Mouse (Mus musculus): ENCODE measurements around the gene Fau. TPM values are rescaled to one million over a fixed set of nuclear protein-coding genes. Genes with fewer than 3 reads are reported as not detected.
A peak's percentile ranks its signal among the peaks of the same experiment; 100 is the strongest.

Fau gene
- total and polyA plus RNA-seq, 3 experiments, result 2,986 to 5,712 (median 3,086) TPM

DNA sequence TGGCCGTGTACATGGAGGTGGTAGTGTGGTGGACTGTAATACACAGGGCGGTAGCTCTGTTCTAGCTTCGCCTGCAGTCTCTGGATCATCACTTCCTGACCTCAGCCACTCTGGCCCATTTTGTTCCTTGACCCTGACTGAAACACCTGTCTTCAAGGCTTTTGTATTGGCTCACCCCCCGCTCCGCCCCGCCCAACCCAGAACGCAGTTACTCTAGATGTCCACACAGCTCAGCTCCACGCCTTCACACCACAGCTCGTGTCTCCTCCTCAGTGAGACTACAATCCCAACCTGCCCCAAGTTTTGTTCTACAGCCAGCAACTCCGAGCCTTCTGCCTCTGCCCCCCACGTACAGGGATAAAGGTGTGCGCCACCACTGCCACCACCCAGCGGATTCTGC is 31.2 kb downstream of the Fau start:
- TF ChIP-seq POLR2AphosphoS5 (IDR thresholded peaks at IDR 0.05; ENCODE audit: insufficient replicate concordance, low read depth, low read length), result no peak
- TF ChIP-seq GATA1 (IDR thresholded peaks at IDR 0.05; ENCODE audit: borderline replicate concordance, low read length), result no peak
- peaks cover 69% of the 10 kb centered on the region for H3K4me1 ChIP-seq (ENCODE audit: insufficient read depth, low read depth, low read length)
- H3K9me3 ChIP-seq (replicated peaks), result no peaks in the 10 kb centered on the region
- ATAC-seq (ENCODE audit: extremely low read depth, insufficient number of reproducible peaks, low FRiP score, poor library complexity, severe bottlenecking) (no peak), DNase-seq (ENCODE audit: low spot score) (no peak)
- H3K4me3 ChIP-seq (ENCODE audit: low read depth, low read length), result no peak overlapping the region
- H3K36me3 ChIP-seq (replicated peaks), result peaks cover 84% of the 10 kb centered on the region
- no peaks in the 10 kb centered on the region for H3K27me3 ChIP-seq (ENCODE audit: insufficient read depth, low read length)

DNA sequence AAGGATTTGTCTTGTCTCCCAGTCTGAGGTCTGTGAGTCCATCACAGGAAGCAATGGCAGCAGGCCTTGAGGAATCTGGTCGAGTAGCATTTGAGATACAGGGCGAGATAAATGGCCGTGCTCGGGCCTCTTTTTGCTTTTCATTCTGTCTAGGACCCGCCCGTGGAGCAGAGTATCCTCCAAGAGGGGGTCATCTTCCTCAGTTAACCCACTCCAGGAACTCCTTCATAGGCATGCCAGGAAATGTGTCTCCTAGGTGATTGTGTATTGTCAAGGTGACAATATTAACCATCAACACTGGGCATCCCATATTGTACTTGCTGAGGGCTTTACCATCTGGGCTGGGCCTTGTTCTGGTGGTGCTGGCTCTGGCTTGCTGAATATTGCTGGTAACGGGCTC is 36.5 kb downstream of the Fau start, which contains the start of gene AC131692.1:
AC131692.1 (plus strand) TSS at position 301 of the 400 bp plus-strand sequence.
- TF ChIP-seq CTCF (IDR thresholded peaks at IDR 0.05; ENCODE audit: low read depth, low read length), result no peak
- TF ChIP-seq GATA1 (IDR thresholded peaks at IDR 0.05; ENCODE audit: borderline replicate concordance, low read length), result no peak
- no peak for TF ChIP-seq TAL1 (conservative IDR thresholded peaks at IDR 0.05; ENCODE audit: low read depth, low read length)
- no peak for TF ChIP-seq POLR2AphosphoS5 (IDR thresholded peaks at IDR 0.05; ENCODE audit: insufficient replicate concordance, low read depth, low read length)
- no peak for TF ChIP-seq GATA2 (IDR thresholded peaks at IDR 0.05; ENCODE audit: borderline replicate concordance, low read depth, low read length)
- DNase-seq (ENCODE audit: low spot score), result no peak
- no peak within 1 kb of the TSS for H3K4me3 ChIP-seq (ENCODE audit: low read depth, low read length)
- no peak for ATAC-seq (ENCODE audit: extremely low read depth, insufficient number of reproducible peaks, low FRiP score, poor library complexity, severe bottlenecking)
- H3K9me3 ChIP-seq (replicated peaks), result no peaks in the 10 kb centered on the region
- peaks cover 98% of the 10 kb centered on the region for H3K36me3 ChIP-seq (replicated peaks)
- H3K27me3 ChIP-seq (ENCODE audit: insufficient read depth, low read length), result no peaks in the 10 kb centered on the region
- H3K4me1 ChIP-seq (ENCODE audit: insufficient read depth, low read depth, low read length), result peaks cover 31% of the 10 kb centered on the region

DNA sequence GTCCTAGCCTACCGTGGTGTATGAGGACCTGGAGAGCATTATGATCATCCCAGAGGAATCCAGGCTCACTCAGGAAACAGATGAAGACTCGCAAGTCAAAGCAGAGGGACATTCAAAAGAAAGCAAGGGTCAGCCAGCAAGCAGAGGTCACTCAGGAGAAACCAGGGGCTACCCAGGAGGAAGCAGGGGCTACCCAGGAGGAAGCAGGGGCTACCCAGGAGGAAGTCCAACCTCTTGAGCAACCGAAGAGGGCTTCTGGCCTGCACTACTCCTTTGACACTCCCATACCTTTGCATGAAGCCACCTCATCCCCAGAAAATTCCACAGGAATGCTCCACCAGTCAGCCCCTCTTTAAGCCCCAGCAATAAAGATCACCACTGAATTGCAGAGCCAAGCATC is 40.2 kb downstream of the Fau start:
- peaks cover 76% of the 10 kb centered on the region for H3K36me3 ChIP-seq (replicated peaks)

DNA sequence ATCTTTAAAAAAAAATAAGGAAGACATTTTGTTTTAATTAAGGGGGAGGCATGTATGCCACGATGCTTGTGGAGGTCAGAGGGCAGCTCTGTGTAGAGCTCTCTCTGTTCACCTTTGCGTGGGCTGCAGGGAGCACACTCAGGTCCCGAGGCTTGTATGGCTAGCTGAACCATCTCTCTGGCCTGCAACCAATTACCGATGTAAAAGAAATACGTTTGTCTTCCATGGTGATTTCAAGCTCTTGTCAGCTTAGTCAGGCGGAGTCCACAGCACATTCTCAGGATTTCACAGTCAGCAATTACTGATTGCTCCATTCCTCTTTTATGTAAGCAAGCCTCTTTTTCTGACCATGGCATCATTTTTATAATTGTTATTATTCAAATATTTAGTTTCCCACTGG is 43.5 kb downstream of the Fau start:
- Histone ChIP-seq H3K4me1 (ENCODE audit: insufficient read depth, low read depth, low read length) (peaks cover 46% of the 10 kb centered on the region), H3K27me3 (ENCODE audit: insufficient read depth, low read length) (no peaks in the 10 kb centered on the region), H3K36me3 (replicated peaks) (peaks cover 53% of the 10 kb centered on the region), H3K9me3 (replicated peaks) (no peaks in the 10 kb centered on the region), H3K4me3 (ENCODE audit: low read depth, low read length) (no peak overlapping the region)
- no peak for TF ChIP-seq POLR2AphosphoS5 (IDR thresholded peaks at IDR 0.05; ENCODE audit: insufficient replicate concordance, low read depth, low read length)
- ATAC-seq (ENCODE audit: extremely low read depth, insufficient number of reproducible peaks, low FRiP score, poor library complexity, severe bottlenecking), result no peak
- DNase-seq (ENCODE audit: low spot score), result no peak

More for the DNA sequence above, 40.2 kb downstream of the Fau start:
- Histone ChIP-seq H3K4me3 (ENCODE audit: low read depth, low read length) (no peak overlapping the region), H3K4me1 (ENCODE audit: insufficient read depth, low read depth, low read length) (peaks cover 16% of the 10 kb centered on the region), H3K9me3 (replicated peaks) (no peaks in the 10 kb centered on the region), H3K27me3 (ENCODE audit: insufficient read depth, low read length) (no peaks in the 10 kb centered on the region)
- no peak for DNase-seq (ENCODE audit: low spot score)
- TF ChIP-seq CTCF (IDR thresholded peaks at IDR 0.05; ENCODE audit: low read depth, low read length) (no peak), GATA1 (IDR thresholded peaks at IDR 0.05; ENCODE audit: borderline replicate concordance, low read length) (no peak), TAL1 (conservative IDR thresholded peaks at IDR 0.05; ENCODE audit: low read depth, low read length) (no peak), GATA2 (IDR thresholded peaks at IDR 0.05; ENCODE audit: borderline replicate concordance, low read depth, low read length) (no peak), POLR2AphosphoS5 (IDR thresholded peaks at IDR 0.05; ENCODE audit: insufficient replicate concordance, low read depth, low read length) (no peak)
- no peak for ATAC-seq (ENCODE audit: extremely low read depth, insufficient number of reproducible peaks, low FRiP score, poor library complexity, severe bottlenecking)

DNA sequence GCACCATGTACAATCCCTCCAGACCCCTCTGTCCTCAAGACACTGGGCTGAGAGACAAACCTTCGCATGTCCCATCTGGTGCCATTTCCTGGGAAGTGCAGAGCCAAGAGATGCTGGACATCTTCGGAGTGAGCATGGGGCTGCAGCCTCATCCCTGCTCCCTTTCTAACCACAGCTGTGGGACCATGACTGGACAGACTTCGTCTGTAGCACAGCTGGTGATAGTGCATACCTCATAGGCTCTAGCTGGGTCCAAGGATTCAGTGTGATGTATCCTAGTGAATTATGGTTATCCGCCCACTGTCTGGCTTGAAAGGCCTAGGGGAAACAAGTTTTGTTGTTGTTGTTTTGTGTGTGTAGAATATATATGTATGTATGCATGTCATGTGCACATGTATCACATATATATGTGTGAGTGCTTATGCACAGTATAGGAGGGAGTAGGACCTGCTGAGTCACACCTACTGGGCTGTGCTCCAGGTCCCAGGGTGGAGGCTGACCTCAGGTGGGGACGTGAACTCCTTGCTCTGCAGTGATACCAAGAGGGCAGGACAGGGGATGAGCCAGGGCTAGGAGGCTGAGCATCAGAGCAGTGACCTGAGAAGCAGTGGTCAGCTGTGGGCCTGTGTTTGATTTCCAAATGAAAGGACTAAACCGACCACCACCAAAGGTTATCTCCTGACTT is 44.7 kb downstream of the Fau start:
- no peak for TF ChIP-seq GATA2 (IDR thresholded peaks at IDR 0.05; ENCODE audit: borderline replicate concordance, low read depth, low read length)
- no peak for TF ChIP-seq POLR2AphosphoS5 (IDR thresholded peaks at IDR 0.05; ENCODE audit: insufficient replicate concordance, low read depth, low read length)
- no peak for TF ChIP-seq GATA1 (IDR thresholded peaks at IDR 0.05; ENCODE audit: borderline replicate concordance, low read length)
- TF ChIP-seq CTCF (IDR thresholded peaks at IDR 0.05; ENCODE audit: low read depth, low read length), result no peak
- no peak for TF ChIP-seq TAL1 (conservative IDR thresholded peaks at IDR 0.05; ENCODE audit: low read depth, low read length)
- peaks cover 49% of the 10 kb centered on the region for H3K36me3 ChIP-seq (replicated peaks)
- ATAC-seq (ENCODE audit: extremely low read depth, insufficient number of reproducible peaks, low FRiP score, poor library complexity, severe bottlenecking) (no peak), DNase-seq (ENCODE audit: low spot score) (no peak)
- H3K9me3 ChIP-seq (replicated peaks), result no peaks in the 10 kb centered on the region
- peaks cover 53% of the 10 kb centered on the region for H3K4me1 ChIP-seq (ENCODE audit: insufficient read depth, low read depth, low read length)
- H3K27me3 ChIP-seq (ENCODE audit: insufficient read depth, low read length), result no peaks in the 10 kb centered on the region
- no peak overlapping the region; the same call in 1 of the 2 replicates for H3K4me3 ChIP-seq (ENCODE audit: low read depth, low read length)

DNA sequence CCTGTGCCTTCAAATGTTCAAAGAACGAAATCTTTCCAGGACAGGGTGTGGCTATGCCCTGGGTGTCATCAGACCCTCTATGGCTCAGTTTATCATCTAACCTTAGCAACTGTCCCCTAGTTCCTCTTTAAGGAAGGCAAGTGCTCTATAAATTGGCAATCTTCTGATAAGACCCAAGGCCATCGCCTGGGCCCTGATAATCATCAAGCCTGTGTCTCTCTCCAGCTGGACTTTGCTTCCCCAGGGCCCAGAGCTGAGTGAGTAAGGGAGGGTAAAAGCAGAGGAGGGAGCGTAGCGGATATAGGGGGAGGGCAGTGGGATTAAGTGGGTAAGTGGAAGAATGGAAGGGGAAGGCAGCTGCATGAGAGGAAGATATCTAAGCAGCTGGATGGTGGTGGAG is 46.8 kb downstream of the Fau start:
- H3K9me3 ChIP-seq (replicated peaks), result no peaks in the 10 kb centered on the region
- peak overlapping the region; percentile 31; the same call in 1 of the 2 replicates for H3K4me3 ChIP-seq (ENCODE audit: low read depth, low read length)
- peak; percentile 65 for DNase-seq (ENCODE audit: low spot score)
- peaks cover 37% of the 10 kb centered on the region for H3K36me3 ChIP-seq (replicated peaks)
- no peak; the same call in 1 of the 2 replicates for TF ChIP-seq TAL1 (conservative IDR thresholded peaks at IDR 0.05; ENCODE audit: low read depth, low read length)
- TF ChIP-seq CTCF (IDR thresholded peaks at IDR 0.05; ENCODE audit: low read depth, low read length), result no peak
- TF ChIP-seq GATA1 (IDR thresholded peaks at IDR 0.05; ENCODE audit: borderline replicate concordance, low read length), result no peak
- TF ChIP-seq POLR2AphosphoS5 (IDR thresholded peaks at IDR 0.05; ENCODE audit: insufficient replicate concordance, low read depth, low read length), result no peak
- TF ChIP-seq GATA2 (IDR thresholded peaks at IDR 0.05; ENCODE audit: borderline replicate concordance, low read depth, low read length), result no peak
- ATAC-seq (ENCODE audit: extremely low read depth, insufficient number of reproducible peaks, low FRiP score, poor library complexity, severe bottlenecking), result peak; percentile 77
- H3K27me3 ChIP-seq (ENCODE audit: insufficient read depth, low read length), result no peaks in the 10 kb centered on the region; the same call in 1 of the 2 replicates
- peaks cover 62% of the 10 kb centered on the region for H3K4me1 ChIP-seq (ENCODE audit: insufficient read depth, low read depth, low read length)
